Mouse (Mus musculus): ENCODE results near the gene Actr5. TPM values are rescaled to one million over a fixed set of nuclear protein-coding genes. Genes with fewer than 3 reads are reported as not detected.
A peak's percentile ranks its signal among the peaks of the same experiment; 100 is the strongest.

Gene Actr5
- 16.1 and 18.4 TPM in 2 replicates for polyA plus RNA-seq (2015; fragmentation: Nextera tagmentation; extraction: Ambion mirVana)

DNA sequence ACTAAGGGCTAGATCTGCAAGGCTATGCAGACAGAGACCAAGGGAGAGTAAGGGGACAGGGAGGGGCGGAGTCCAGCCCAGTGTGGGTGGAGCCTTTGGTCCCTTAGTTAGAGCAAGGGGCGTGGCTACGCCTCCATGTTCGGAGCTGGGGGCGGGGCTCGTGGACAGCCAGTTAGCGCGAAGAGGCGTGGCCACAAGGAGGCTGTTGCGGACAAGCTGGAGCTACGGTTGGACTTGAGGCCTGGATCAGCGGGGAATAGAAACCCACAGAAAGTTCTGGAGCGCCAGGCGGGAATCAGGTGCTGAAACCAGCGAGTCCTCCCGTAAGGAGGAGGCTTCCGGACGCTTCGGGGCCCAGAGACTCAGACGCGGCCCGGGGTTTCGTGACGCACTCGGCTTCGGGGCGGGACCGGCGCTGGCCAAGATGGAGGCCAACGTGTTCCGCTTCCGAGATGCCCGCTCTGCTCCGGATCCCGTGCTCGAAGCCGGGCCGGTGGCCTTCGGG lies at the start of gene Actr5:
Actr5 (plus strand) TSS at position 171 of the 505 bp plus-strand sequence.
- peak; percentile 97 for DNase-seq (ENCODE audit: low spot score)

DNA sequence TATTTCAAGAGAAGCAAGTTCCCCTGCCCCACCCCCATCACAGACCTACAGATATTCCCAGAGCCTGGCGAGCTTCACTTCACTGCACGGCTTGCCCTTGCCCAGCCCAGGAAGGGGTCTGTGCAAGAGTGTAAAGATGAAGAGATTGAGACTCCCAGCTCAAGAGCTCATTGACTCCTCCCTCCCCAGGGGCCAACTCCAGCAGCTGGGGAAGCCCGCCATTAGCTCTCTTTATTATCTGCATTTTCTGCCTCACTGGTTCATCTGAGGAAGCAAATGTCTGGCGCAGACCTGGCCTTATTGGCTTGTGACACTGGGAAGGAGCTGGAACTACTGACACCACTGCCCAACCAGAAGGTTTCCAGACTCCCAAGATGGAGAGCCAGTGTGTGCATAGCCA lies 44.7 kb upstream of the Actr5 start:
- no peak for DNase-seq (ENCODE audit: low spot score)

DNA sequence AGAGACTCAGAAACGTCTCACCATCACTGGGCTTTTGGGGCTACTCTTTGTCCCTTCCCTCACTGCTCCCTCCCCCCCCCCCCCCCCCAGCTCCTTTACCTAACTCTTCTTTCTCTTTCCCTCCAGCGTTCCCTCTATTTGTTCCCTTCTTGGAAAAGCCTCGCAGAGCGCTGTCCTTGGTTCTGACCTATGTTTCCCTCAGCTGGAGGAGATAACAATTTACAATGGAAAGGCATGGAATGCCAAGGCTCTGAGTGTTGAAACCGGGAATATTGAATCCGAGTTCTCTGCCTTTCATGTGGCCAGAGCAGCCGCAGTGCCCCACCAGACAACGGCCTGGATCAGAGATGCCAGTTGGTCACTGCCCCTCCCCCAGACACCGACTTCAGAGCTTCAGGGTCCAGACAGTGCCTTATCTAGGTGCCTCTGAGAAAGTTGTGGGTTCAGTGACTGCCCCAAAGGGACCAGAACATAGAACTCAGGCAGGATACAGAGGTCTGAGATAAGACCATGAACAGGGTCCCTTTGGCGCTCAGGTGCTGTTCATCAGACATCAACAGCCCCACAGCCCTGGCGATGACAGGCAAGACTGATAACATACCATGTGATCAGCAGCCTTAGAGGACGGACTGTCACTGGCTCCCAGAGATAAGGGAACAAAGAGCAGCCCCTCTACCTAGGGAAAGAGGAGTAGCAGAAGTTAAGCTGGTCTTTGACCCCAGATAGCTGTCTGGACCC lies 39.9 kb upstream of the Actr5 start:
- no peak for DNase-seq (ENCODE audit: low spot score)

- DNase-seq (ENCODE audit: low spot score), result no peak
Measured at GRCm38 (mm10) chr2:158588524-158589271, 36.0 kb upstream of the Actr5 start.

- DNase-seq (ENCODE audit: low spot score), result no peak
Measured at GRCm38 (mm10) chr2:158590495-158590894, 34.2 kb upstream of the Actr5 start.

- no peak for DNase-seq (ENCODE audit: low spot score)
Measured at GRCm38 (mm10) chr2:158591286-158591685, 33.4 kb upstream of the Actr5 start.

- no peak for DNase-seq (ENCODE audit: low spot score)
Measured at GRCm38 (mm10) chr2:158593371-158593770, 31.3 kb upstream of the Actr5 start.

DNA sequence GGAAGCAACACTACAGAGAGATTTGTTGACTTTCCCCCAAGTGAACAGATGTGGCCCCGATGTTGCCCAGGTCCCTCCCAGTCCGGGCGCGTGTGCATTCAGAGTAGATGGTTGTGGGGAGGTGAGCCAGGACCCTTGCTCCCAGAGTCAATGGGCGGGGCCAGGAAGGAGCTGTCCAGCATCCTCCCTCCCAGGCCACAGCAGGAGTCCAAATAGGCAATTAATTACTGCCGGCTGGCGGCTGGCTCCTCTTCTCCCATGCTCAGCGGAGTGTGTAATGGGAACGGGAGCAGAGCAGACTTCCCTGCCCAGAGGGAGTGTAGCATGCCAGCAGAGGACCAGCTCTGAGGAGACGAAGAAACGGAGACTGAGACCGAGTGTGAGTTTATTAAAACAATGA lies 29.6 kb upstream of the Actr5 start:
- DNase-seq (ENCODE audit: low spot score), result no peak

DNA sequence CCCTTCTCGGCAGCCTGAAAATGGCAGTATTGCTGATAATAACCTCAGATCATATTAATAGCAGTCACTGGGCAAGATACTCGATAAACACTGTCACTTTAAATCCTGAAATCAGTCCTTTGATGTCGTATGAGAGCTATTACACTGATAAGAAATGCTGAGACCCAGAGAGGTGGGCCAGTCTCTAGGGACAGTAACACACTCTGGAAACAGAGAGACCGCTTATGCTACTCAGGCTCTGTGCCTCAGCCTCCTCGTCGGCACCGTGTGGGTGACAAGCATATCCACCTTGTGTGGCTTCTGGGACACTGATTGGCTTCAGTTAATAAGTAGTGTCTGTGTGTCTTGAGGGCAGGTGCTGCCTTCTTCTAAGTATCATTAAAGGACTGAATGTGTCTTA lies 29.1 kb upstream of the Actr5 start:
- DNase-seq (ENCODE audit: low spot score), result no peak

DNA sequence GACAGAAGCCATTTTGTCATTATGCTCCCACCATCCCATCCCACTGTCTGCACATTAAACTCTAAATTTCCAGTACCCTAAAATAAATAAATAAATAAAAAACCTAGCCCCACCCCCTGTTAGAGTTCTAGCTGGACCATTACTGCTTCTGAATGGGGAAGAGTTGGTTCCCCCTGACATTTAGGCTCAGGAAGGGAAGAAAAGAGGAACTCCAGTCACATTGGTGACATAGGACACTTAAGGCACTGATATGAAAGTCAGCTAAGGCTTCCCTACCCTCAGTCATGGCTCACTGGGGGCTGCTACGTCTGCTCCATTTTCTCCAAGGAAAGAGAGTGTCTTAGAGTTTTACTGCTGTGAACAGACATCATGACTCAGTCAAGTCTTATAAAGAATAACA lies 27.9 kb upstream of the Actr5 start:
- DNase-seq (ENCODE audit: low spot score), result no peak

GRCm38 (mm10) chr2:158600517-158600916 lies 24.2 kb upstream of the Actr5 start:
- no peak for DNase-seq (ENCODE audit: low spot score)

GRCm38 (mm10) chr2:158601326-158601725 lies 23.4 kb upstream of the Actr5 start:
- no peak for DNase-seq (ENCODE audit: low spot score)

- DNase-seq (ENCODE audit: low spot score), result no peak
Measured at GRCm38 (mm10) chr2:158602663-158603062, 22.0 kb upstream of the Actr5 start.

DNA sequence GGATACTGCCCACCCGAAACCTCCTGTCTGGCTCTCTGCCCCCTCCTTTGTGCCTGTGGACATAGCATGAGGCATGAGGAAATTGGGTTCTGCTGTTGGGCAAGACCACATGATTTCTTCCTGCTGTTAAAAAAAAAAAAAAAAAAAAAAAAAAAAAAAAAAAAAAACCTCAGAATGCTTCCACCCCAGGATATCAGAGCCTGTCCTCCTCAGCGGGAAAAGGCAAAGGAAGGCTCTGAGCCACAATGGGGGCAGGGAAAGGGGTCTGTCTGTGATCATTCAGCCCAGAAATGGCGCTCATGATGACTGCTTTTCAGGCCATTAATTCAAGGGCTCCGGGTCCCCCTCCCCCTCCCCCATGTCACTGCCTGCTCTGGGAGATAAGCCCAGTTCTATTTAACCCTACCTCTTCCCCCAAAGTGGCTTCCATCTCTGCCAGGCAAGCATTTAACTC lies 18.1 kb upstream of the Actr5 start:
- no peak for DNase-seq (ENCODE audit: low spot score)

- DNase-seq (ENCODE audit: low spot score), result peak; percentile 14
Measured at GRCm38 (mm10) chr2:158609681-158610080, 15.0 kb upstream of the Actr5 start.

DNA sequence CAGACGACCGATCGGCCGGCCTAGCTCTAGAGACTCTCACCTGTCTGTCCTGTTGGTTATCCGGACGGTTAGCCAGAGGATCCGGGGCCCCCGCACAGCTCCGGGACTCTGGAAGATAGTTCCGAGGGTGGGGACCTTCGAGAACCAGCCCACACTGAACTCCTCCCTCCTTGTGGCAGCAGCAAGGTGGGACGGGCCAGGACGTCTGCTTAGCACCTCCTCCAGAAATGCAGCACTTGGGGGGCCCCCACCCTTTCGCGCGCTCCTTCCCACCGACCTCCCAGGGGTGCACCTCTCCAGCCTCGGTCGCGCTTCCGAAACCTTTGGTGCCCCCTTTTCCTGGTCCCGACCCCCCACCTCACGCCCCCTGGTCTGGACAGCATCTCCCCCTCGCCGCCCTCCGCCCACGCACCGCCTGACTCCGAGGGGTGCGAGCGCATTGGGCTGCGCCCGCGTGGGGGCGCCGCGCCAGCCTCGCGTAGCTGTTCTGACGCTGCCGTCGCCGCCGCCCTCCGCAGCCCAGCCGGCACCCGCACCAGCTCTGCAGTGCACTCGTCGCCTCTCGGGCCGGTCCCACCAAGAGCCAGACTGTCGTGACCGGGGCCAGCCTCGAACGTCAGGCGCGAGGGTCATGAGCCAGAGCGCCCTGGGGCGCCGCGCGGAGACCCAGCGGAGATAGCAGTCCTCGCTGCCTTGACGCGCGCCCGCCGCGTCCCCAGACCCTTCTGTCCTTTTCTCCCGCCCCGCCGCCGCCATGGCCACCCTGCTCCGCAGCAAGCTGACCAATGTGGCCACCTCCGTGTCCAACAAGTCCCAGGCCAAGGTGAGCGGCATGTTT lies 14.0 kb upstream of the Actr5 start, which contains the start of gene Slc32a1:
Slc32a1 (plus strand) TSS at position 280 of the 838 bp plus-strand sequence.
- peak; percentile 10 for DNase-seq (ENCODE audit: low spot score)

DNA sequence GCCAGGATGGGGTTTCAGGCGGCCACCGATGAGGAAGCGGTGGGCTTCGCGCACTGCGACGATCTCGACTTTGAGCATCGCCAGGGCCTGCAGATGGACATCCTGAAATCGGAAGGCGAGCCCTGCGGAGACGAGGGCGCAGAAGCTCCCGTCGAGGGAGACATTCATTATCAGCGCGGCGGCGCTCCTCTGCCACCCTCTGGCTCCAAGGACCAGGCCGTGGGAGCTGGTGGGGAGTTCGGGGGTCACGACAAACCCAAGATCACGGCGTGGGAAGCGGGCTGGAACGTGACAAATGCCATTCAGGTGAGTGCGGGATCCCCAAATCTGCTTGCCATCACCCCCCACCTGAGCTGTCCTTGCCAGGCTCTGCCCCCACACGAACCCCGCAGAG lies 13.4 kb upstream of the Actr5 start:
- DNase-seq (ENCODE audit: low spot score), result no peak

- DNase-seq (ENCODE audit: low spot score), result no peak
Measured at GRCm38 (mm10) chr2:158611726-158612670, 12.7 kb upstream of the Actr5 start.

DNA sequence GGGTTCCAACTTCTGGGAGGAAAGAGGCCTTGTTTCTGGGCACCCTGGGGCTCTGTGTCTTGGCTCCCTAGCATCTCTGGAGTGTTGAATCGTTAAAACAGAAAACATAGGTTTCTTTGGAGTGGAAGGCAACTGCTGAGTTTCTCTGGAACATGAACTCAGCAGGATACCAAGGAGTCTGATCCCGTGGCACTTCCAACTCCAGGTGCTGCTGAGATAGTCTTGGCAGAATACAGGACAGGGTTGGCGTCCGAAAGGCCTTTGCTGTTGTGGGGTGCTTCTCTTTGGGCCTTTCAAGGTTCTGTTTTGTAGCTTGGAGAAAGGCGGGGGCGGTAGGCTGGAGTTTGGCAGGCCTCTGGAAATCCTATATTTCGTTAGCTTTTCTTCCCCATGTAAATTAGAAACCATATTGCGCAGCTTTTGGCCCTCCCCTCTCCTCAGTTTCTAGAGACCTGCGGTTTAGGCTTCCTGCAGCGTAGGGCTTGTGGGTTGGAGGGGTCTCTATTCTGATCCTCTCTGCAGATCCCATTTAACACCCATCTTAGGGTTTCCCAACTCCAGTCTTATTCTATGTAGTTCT lies 11.9 kb upstream of the Actr5 start:
- peak; percentile 21 for DNase-seq (ENCODE audit: low spot score)
